Mouse (Mus musculus) spleen, adult 2 months (tissue): Measurements from ENCODE around the gene Acsm4. TPM values are rescaled to one million over a fixed set of nuclear protein-coding genes. Genes with fewer than 3 reads are reported as not detected.

Experiments
- DNase-seq, 2 experiments: peaks; one replicate each; pipeline versions ENCODE4 v3.0.0 to v3.0.0-alpha.2; 2012 to 2021; ENCODE audit warnings: low spot score in 2 of 2, low read depth in 1 of 2
- H3K27ac ChIP-seq: fragments of 200-500 bp; 2 replicates; pipeline ENCODE4 v1.5.1; 2012; ENCODE audit warnings: low read length, inconsistent platforms; ENCODE audit not compliant: insufficient read depth
- H3K27me3 ChIP-seq: fragments of 200-500 bp; 2 replicates; pipeline ENCODE4 v1.6.1; 2012; ENCODE audit warnings: mild to moderate bottlenecking, moderate library complexity, low read length, inconsistent platforms; ENCODE audit not compliant: control insufficient read depth, insufficient read depth
- H3K36me3 ChIP-seq: fragments of 200-500 bp; 2 replicates; pipeline ENCODE4 v1.6.1; 2012; ENCODE audit warnings: mild to moderate bottlenecking, low read length, inconsistent platforms; ENCODE audit not compliant: control insufficient read depth, insufficient read depth
- H3K4me1 ChIP-seq: fragments of 200-500 bp; 2 replicates; pipeline ENCODE4 v1.6.1; 2011; ENCODE audit warnings: inconsistent platforms; ENCODE audit not compliant: control insufficient read depth, insufficient read depth, insufficient read length
- H3K4me3 ChIP-seq: fragments of 200-500 bp; 2 replicates; pipeline ENCODE4 v1.5.1; 2011; ENCODE audit warnings: mild to moderate bottlenecking, inconsistent platforms; ENCODE audit not compliant: insufficient read depth, insufficient read length; ENCODE audit errors: extremely low read depth
- CTCF ChIP-seq: fragments of 200-500 bp; IDR thresholded peaks from 2 replicates; pipeline ENCODE4 v1.5.1; 2011; ENCODE audit warnings: mild to moderate bottlenecking, inconsistent platforms; ENCODE audit not compliant: insufficient read depth, insufficient read length, insufficient replicate concordance; ENCODE audit errors: extremely low read depth
- POLR2A ChIP-seq: fragments of 200-500 bp; IDR thresholded peaks from 2 replicates; pipeline ENCODE4 v1.6.1; 2011; ENCODE audit warnings: low read depth, low read length, inconsistent platforms
- WGBS: fragments of 180-500 bp; shearing (Covaris S2); methylation state at CpG from one replicate; pipeline ENCODE4 v1.1.7; 2018; 5-methylcytosine and 5-hydroxymethylcytosine counted together
- polyA plus RNA-seq: library from polyadenylated mRNA; depleted of rRNA; stranded (reverse); fragments of >200 nt; gene quantifications from 2 replicates; pipeline ENCODE4 v1.2.3, GENCODE M21; 2012; rRNA removed

The Acsm4 gene
- not detected in 2 replicates for polyA plus RNA-seq

GRCm38 (mm10) chr7:119689726-119690125, at the start of gene Acsm4:
Acsm4 (plus strand) TSS chr7:119690026.
- Histone ChIP-seq H3K27me3 (no peaks in the 10 kb centered on the region), H3K4me1 (no peaks in the 10 kb centered on the region), H3K4me3 (no peak within 1 kb of the TSS), H3K27ac (no peak within 1 kb of the TSS), H3K36me3 (no peaks in the 10 kb centered on the region)
- TF ChIP-seq POLR2A, result no peak
- TF ChIP-seq CTCF, result no peak
- WGBS, result 71% methylated on average over 5 of the region's 5 CpGs
- DNase-seq, result no peak

GRCm38 (mm10) chr7:119642307-119642706, 47.5 kb upstream of the Acsm4 start:
- Histone ChIP-seq H3K36me3 (no peaks in the 10 kb centered on the region), H3K4me3 (no peak overlapping the region), H3K27me3 (no peaks in the 10 kb centered on the region), H3K4me1 (no peaks in the 10 kb centered on the region), H3K27ac (no peak overlapping the region)
- 71% methylated on average over 5 of the region's 5 CpGs for WGBS
- no peak for DNase-seq
- TF ChIP-seq POLR2A (no peak), CTCF (no peak)

- Histone ChIP-seq H3K27me3 (no peaks in the 10 kb centered on the region), H3K4me1 (no peaks in the 10 kb centered on the region), H3K36me3 (no peaks in the 10 kb centered on the region), H3K27ac (no peak overlapping the region), H3K4me3 (no peak overlapping the region)
- DNase-seq, result no peak
- WGBS, result 75% methylated on average over 3 of the region's 3 CpGs
- no peak for TF ChIP-seq POLR2A
- no peak for TF ChIP-seq CTCF
Measured at GRCm38 (mm10) chr7:119667893-119668292, 21.9 kb upstream of the Acsm4 start.

GRCm38 (mm10) chr7:119670395-119670794, 19.4 kb upstream of the Acsm4 start:
- no peaks in the 10 kb centered on the region for H3K4me1 ChIP-seq
- no peak overlapping the region for H3K4me3 ChIP-seq
- TF ChIP-seq POLR2A, result no peak
- TF ChIP-seq CTCF, result no peak
- WGBS, result 77% methylated on average over 5 of the region's 5 CpGs
- H3K36me3 ChIP-seq, result no peaks in the 10 kb centered on the region
- DNase-seq, result no peak
- no peaks in the 10 kb centered on the region for H3K27me3 ChIP-seq
- no peak overlapping the region for H3K27ac ChIP-seq

- Histone ChIP-seq H3K4me1 (no peaks in the 10 kb centered on the region), H3K27ac (no peak overlapping the region), H3K36me3 (no peaks in the 10 kb centered on the region), H3K4me3 (no peak overlapping the region), H3K27me3 (no peaks in the 10 kb centered on the region)
- 49% methylated on average over 6 of the region's 6 CpGs for WGBS
- no peak for TF ChIP-seq POLR2A
- no peak for TF ChIP-seq CTCF
- DNase-seq, result no peak
Measured at GRCm38 (mm10) chr7:119670925-119671324, 18.9 kb upstream of the Acsm4 start.

DNA sequence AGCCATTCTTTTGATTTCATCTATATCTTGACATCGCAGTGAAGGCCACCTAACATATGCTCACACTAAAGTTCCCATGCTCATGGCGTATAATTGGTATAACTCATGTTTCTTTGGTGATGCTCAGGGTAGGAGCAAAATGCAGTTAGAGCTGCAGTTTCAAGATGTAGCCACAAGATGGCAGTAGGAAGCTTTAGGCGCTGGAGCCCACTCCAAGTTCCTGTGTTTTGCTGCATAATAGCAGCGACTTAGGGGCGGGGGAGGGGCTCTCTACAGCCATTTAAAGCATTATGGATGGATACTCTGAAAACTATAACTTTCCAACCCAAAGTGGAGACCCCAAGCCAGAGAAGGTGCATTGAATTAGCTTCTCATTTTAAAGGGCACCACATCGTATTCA, 16.4 kb upstream of the Acsm4 start:
- no peaks in the 10 kb centered on the region for H3K36me3 ChIP-seq
- no peak overlapping the region for H3K27ac ChIP-seq
- H3K4me1 ChIP-seq, result no peaks in the 10 kb centered on the region
- peak; percentile 47; the same call in 1 of the 2 replicates for TF ChIP-seq CTCF
- no peak for TF ChIP-seq POLR2A
- no peak for DNase-seq
- WGBS, result 19% methylated on average over 6 of the region's 6 CpGs
- H3K4me3 ChIP-seq, result no peak overlapping the region
- H3K27me3 ChIP-seq, result no peaks in the 10 kb centered on the region

DNA sequence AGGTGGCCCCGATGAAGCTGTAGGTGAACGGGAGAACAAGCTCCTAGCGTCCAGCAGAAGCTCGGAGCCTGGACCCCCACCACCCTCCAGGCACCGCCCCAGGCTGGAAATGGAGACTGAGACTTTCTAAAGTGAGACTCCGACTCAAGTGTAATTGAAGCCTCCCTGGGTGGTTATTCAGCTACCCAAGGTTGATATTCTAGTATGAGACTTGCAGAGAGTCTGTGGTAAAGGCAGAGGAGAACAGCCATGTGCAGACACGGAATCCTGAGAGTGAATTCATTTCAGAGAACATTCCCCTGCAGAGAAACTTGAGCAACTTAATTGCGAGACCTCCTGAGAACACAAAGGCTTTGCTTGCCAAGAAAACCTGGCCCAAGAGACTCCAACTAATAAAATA, 9.7 kb upstream of the Acsm4 start:
- no peaks in the 10 kb centered on the region for H3K36me3 ChIP-seq
- no peak overlapping the region for H3K27ac ChIP-seq
- H3K27me3 ChIP-seq, result no peaks in the 10 kb centered on the region
- H3K4me1 ChIP-seq, result no peaks in the 10 kb centered on the region
- no peak for DNase-seq
- H3K4me3 ChIP-seq, result no peak overlapping the region
- TF ChIP-seq CTCF (no peak), POLR2A (no peak)
- 78% methylated on average over 8 of the region's 8 CpGs for WGBS
